In genomic region chr11:73177509-73177875, GRCm38 (mm10) we compare ENCODE assay signal across 8 mouse cellular contexts. TPM values are rescaled to one million over a fixed set of nuclear protein-coding genes. Genes with fewer than 3 reads are reported as not detected.
DNase-seq lines count a peak whose midpoint lies in the region; ATAC-seq and TF ChIP-seq lines count a peak whose summit lies in the region.

No protein-coding gene starts in this region.

- peaks cover 21% of the 10 kb centered on the region for H3K36me3 ChIP-seq in embryonic facial prominence, embryonic 12.5 days
- H3K36me3 ChIP-seq in kidney, adult 2 months (ENCODE audit: control insufficient read depth, insufficient read depth, low read length): no peaks in the 10 kb centered on the region

- no peak for TF ChIP-seq POLR2A in kidney, adult 2 months (IDR thresholded peaks at IDR 0.05; ENCODE audit: low read depth, low read length)
- peak; percentile 51; the same call in 1 of the 2 replicates for TF ChIP-seq POLR2A in lung, adult 2 months (IDR thresholded peaks at IDR 0.05; ENCODE audit: borderline replicate concordance, extremely low read depth, low read depth, low read length)
- 0 out of 2 replicates have a peak, but pooled peaks have one; percentile 9 for TF ChIP-seq POLR2A in olfactory bulb, adult 2 months (IDR thresholded peaks at IDR 0.05; ENCODE audit: insufficient read depth, low read depth, low read length)

- peak overlapping the region; percentile 93 for H3K9ac ChIP-seq in embryonic facial prominence, embryonic 12.5 days

- H3K4me1 ChIP-seq in embryonic facial prominence, embryonic 12.5 days: peaks cover 15% of the 10 kb centered on the region
- peaks cover 18% of the 10 kb centered on the region; the same call in 1 of the 2 replicates for H3K4me1 ChIP-seq in kidney, adult 2 months (ENCODE audit: control insufficient read depth, insufficient read depth, low read length)
- peaks cover 15% of the 10 kb centered on the region; the same call in 1 of the 2 replicates for H3K4me1 ChIP-seq in lung, adult 2 months (ENCODE audit: control insufficient read depth, insufficient read depth, low read length)
- H3K4me1 ChIP-seq in olfactory bulb, adult 2 months (ENCODE audit: control insufficient read depth, insufficient read depth, low read length): peaks cover 8% of the 10 kb centered on the region

- no peak for TF ChIP-seq CTCF in kidney, adult 2 months (conservative IDR thresholded peaks at IDR 0.05; ENCODE audit: insufficient read depth, insufficient read length, low read depth, low read length)
- TF ChIP-seq CTCF in lung, adult 2 months (IDR thresholded peaks at IDR 0.05; ENCODE audit: insufficient read depth, low read length): no peak
- no peak for TF ChIP-seq CTCF in olfactory bulb, adult 2 months (IDR thresholded peaks at IDR 0.05; ENCODE audit: insufficient read depth, low read depth, low read length)

- peak overlapping the region; percentile 95 for H3K27ac ChIP-seq in embryonic facial prominence, embryonic 12.5 days
- peak overlapping the region; percentile 99 for H3K27ac ChIP-seq in kidney, adult 2 months (ENCODE audit: insufficient read depth, low read depth, low read length)
- H3K27ac ChIP-seq in olfactory bulb, adult 2 months (ENCODE audit: insufficient read depth, low read depth, low read length): peak overlapping the region; percentile 56

- no peaks in the 10 kb centered on the region for H3K9me3 ChIP-seq in embryonic facial prominence, embryonic 12.5 days

- H3K4me2 ChIP-seq in embryonic facial prominence, embryonic 12.5 days (replicated peaks): peak overlapping the region; percentile 68

- no peaks in the 10 kb centered on the region for H3K27me3 ChIP-seq in embryonic facial prominence, embryonic 12.5 days
- H3K27me3 ChIP-seq in kidney, adult 2 months (replicated peaks; ENCODE audit: control insufficient read depth, insufficient read depth, low read length): no peaks in the 10 kb centered on the region

- peak; percentile 64 for ATAC-seq in embryonic facial prominence, embryonic 12.5 days (ENCODE audit: insufficient number of reproducible peaks, insufficient read depth, low FRiP score, low TSS enrichment)

- DNase-seq in right cerebral cortex, postnatal 10 days (ENCODE audit: low spot score in 2 of 2): peak; percentile 58 to 60
- DNase-seq in right cerebral cortex, postnatal 25 days: no peak
- DNase-seq in heart, adult 9 months (ENCODE audit: low spot score in 2 of 2): peak; percentile 83 to 85
- peak; percentile 86 for DNase-seq in kidney, adult 2 months
- peak; percentile 78 for DNase-seq in lung, adult 2 months
- peak; percentile 77 to 87 for DNase-seq in urinary bladder, postnatal 36 days (ENCODE audit: low spot score in 2 of 2)

- WGBS in embryonic facial prominence, embryonic 12.5 days: under 1% methylated on average over 28 of the region's 28 CpGs
- under 1% methylated on average over 28 of the region's 28 CpGs for WGBS in kidney, adult 2 months
- under 1% methylated on average over 28 of the region's 28 CpGs for WGBS in lung, adult 2 months
- 2% methylated on average over 28 of the region's 28 CpGs for WGBS in olfactory bulb, adult 2 months

- H3K4me3 ChIP-seq in embryonic facial prominence, embryonic 12.5 days: peak overlapping the region; percentile 96
- H3K4me3 ChIP-seq in kidney, adult 2 months (ENCODE audit: insufficient read depth, low read depth, low read length): peak overlapping the region; percentile 96
- H3K4me3 ChIP-seq in lung, adult 2 months (replicated peaks; ENCODE audit: extremely low read depth, low read depth, low read length): peak overlapping the region; percentile 88
- H3K4me3 ChIP-seq in olfactory bulb, adult 2 months (ENCODE audit: insufficient read depth, low read depth, low read length): peak overlapping the region; percentile 78

RNA-seq across cellular contexts. Expression of gene Tax1bp3, which starts 0.6 kb away (rescaled TPM):
- polyA plus RNA-seq in embryonic facial prominence, embryonic 12.5 days (2016; fragmentation: Nextera tagmentation; extraction: Ambion mirVana): 206 and 211 TPM in 2 replicates
- polyA plus RNA-seq in kidney, adult 2 months (2012; rRNA removed): 86.5 and 104 TPM in 2 replicates
- polyA plus RNA-seq in lung, adult 2 months (2012; rRNA removed): 109 and 123 TPM in 2 replicates
- polyA plus RNA-seq in olfactory bulb, adult 2 months (2012; ENCODE audit: insufficient read depth, insufficient read length, low replicate concordance, missing spikeins): not detected in 2 replicates

RNA-seq across cellular contexts. Expression of gene Emc6, which starts 0.7 kb away (rescaled TPM):
- polyA plus RNA-seq in embryonic facial prominence, embryonic 12.5 days (2016; fragmentation: Nextera tagmentation; extraction: Ambion mirVana): 99.7 and 104 TPM in 2 replicates
- polyA plus RNA-seq in kidney, adult 2 months (2012; rRNA removed): 77.6 and 91.0 TPM in 2 replicates
- 47.9 and 55.4 TPM in 2 replicates for polyA plus RNA-seq in lung, adult 2 months (2012; rRNA removed)
- not detected in 2 replicates for polyA plus RNA-seq in olfactory bulb, adult 2 months (2012; ENCODE audit: insufficient read depth, insufficient read length, low replicate concordance, missing spikeins)

RNA-seq across cellular contexts. Expression of gene P2rx5, which starts 17.3 kb away (rescaled TPM):
- 0.42 and 0.60 TPM in 2 replicates for polyA plus RNA-seq in embryonic facial prominence, embryonic 12.5 days (2016; fragmentation: Nextera tagmentation; extraction: Ambion mirVana)
- polyA plus RNA-seq in kidney, adult 2 months (2012; rRNA removed): 7.4 and 8.7 TPM in 2 replicates
- 3.2 and 5.5 TPM in 2 replicates for polyA plus RNA-seq in lung, adult 2 months (2012; rRNA removed)
- not detected in 2 replicates for polyA plus RNA-seq in olfactory bulb, adult 2 months (2012; ENCODE audit: insufficient read depth, insufficient read length, low replicate concordance, missing spikeins)

RNA-seq across cellular contexts. Expression of gene Ctns, which starts 21.4 kb away (rescaled TPM):
- polyA plus RNA-seq in embryonic facial prominence, embryonic 12.5 days (2016; fragmentation: Nextera tagmentation; extraction: Ambion mirVana): 24.5 and 26.5 TPM in 2 replicates
- 37.1 and 37.5 TPM in 2 replicates for polyA plus RNA-seq in kidney, adult 2 months (2012; rRNA removed)
- 14.2 and 17.2 TPM in 2 replicates for polyA plus RNA-seq in lung, adult 2 months (2012; rRNA removed)
- not detected in 2 replicates for polyA plus RNA-seq in olfactory bulb, adult 2 months (2012; ENCODE audit: insufficient read depth, insufficient read length, low replicate concordance, missing spikeins)

RNA-seq across cellular contexts. Expression of gene Shpk, which starts 21.8 kb away (rescaled TPM):
- 2.0 and 2.1 TPM in 2 replicates for polyA plus RNA-seq in embryonic facial prominence, embryonic 12.5 days (2016; fragmentation: Nextera tagmentation; extraction: Ambion mirVana)
- 17.7 and 18.5 TPM in 2 replicates for polyA plus RNA-seq in kidney, adult 2 months (2012; rRNA removed)
- 3.7 and 4.4 TPM in 2 replicates for polyA plus RNA-seq in lung, adult 2 months (2012; rRNA removed)
- polyA plus RNA-seq in olfactory bulb, adult 2 months (2012; ENCODE audit: insufficient read depth, insufficient read length, low replicate concordance, missing spikeins): not detected in 2 replicates

Comparison
In these comparisons a context has a peak if more than half of its experiments do, and no peak if none do; other contexts are left out.
1. RNA of gene Tax1bp3, which starts 0.6 kb away (polyA plus RNA-seq): 206 to 211 TPM in embryonic facial prominence, embryonic 12.5 days, 109 to 123 TPM in lung, adult 2 months and 86.5 to 104 TPM in kidney, adult 2 months; not detected in olfactory bulb, adult 2 months; every median in the first group is over 10 times any median in the second.
2. Peak in every context shown above with its lines, with median percentiles within 50 percentile points of each other: H3K27ac ChIP-seq and H3K4me3 ChIP-seq.